Mouse (Mus musculus) left cerebral cortex, adult 2 months (tissue): Measurements from ENCODE around the gene Olfr764-ps1. TPM values are rescaled to one million over a fixed set of nuclear protein-coding genes. Genes with fewer than 3 reads are reported as not detected.
A peak's percentile ranks its signal among the peaks of the same experiment; 100 is the strongest.
"Not testable (repeated sequence)": the region's sequence is repeated elsewhere in the genome, so short reads cannot be mapped to it uniquely, and the experiment has no call there.

Source experiments
- DNase-seq, 2 experiments: peaks; one replicate each; pipeline ENCODE4 v3.0.0; 2021 to 2022; ENCODE audit warnings: low spot score in 2 of 2, mixed read lengths in 1 of 2; ENCODE audit errors: extremely low spot score in 1 of 2
- H3K27ac ChIP-seq: fragments of 200-600 bp; 2 replicates; pipeline ENCODE4 v1.8.1; 2022
- H3K4me3 ChIP-seq: fragments of 200-600 bp; 2 replicates; pipeline ENCODE4 v1.8.1; 2022
- CTCF ChIP-seq: fragments of 200-600 bp; IDR thresholded peaks from 2 replicates; pipeline ENCODE4 v1.8.1; 2022; ENCODE audit warnings: antibody characterized with exemption, mild to moderate bottlenecking, moderate library complexity
- intact Hi-C: fragments of 180-260 bp; cut with DNase I; formaldehyde crosslinking; loops from one replicate; pipeline ENCODE4 v1.15.1; 2025
- long read RNA-seq, 2 experiments: library from polyadenylated mRNA; stranded (forward); transcript quantifications; one replicate each; pipeline ENCODE4 v2.0.0; 2021; ENCODE audit warnings: borderline mapping rate in 2 of 2
- total RNA-seq, 2 experiments: library from RNA; stranded (reverse); gene quantifications; 2 replicates each; pipeline ENCODE4 v1.2.3; 2021

Gene Olfr764-ps1
- total RNA-seq = not detected
- long read RNA-seq, experiment 1 = 0 reads
- long read RNA-seq, experiment 2 = 0 reads

DNA sequence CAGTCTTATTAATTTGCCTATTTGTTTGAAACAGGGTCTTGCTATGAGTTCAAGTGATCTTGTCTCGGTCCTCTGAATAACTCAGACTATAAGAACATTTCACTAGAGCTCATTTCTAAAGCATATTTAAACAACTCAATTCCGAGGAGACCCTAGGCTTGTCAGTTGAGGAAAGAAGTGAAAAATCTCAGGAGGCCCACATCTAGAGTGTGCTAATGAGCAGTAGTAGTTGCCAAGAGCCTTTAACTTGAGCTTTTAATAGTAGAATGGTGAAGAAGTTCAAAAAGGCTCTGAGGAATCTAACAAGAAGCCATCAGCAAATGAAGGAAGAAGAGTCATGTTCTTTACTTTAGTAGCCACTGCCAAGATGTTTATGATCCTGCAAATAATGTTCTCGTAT lies at the start of gene Olfr764-ps1:
Olfr764-ps1 (minus strand) TSS at position 101 of the 400 bp plus-strand sequence.
- intact Hi-C loops = no loop called here
- no peak for TF ChIP-seq CTCF

DNA sequence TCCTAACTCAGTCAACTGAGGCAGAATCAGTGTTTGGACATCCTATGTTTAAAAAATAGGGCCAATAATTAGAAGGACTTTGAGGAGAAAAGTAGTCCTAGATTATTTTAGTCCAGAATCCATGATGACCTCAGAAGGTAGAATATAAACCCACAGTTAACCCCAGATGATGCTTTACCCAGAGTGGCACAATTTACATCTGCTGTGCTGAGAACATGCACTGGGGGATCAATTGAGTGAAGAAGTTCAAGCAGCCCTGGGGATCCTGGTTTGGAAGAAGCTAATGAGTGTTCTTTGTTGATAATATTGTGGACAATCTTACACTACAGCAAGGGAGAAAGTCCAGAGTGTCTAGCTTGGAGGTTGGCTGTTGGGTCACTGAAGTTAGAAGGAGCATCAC lies 43.1 kb upstream of the Olfr764-ps1 start, which contains the start of gene Olfr767:
Olfr767 (minus strand) TSS at position 101 of the 400 bp plus-strand sequence.
- DNase-seq, H3K27ac ChIP-seq, H3K4me3 ChIP-seq, intact Hi-C loops: not testable (repeated sequence)

More for the DNA sequence above, at the start of gene Olfr764-ps1:
- Histone ChIP-seq H3K4me3 (no peak within 1 kb of the TSS), H3K27ac (no peak within 1 kb of the TSS)
- no peak for DNase-seq

DNA sequence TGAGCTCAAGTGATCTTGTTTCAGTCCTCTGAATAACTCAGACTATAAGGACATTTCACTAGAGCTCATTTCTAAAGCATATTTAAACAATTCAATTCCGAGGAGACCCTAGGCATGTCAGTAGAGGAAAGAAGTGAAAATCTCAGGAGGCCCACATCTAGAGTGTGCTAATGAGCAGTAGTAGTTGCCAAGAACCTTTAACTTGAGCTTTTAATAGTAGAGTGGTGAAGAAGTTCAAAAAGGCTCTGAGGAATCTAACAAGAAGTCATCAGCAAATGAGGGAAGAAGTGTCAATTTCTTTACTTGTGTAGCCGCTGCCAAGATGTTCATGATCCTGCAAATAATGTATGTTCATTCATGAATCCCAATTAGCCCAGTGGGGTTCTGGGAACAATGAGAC lies 29.2 kb upstream of the Olfr764-ps1 start, which contains the start of gene Olfr766-ps1:
Olfr766-ps1 (minus strand) TSS at position 101 of the 400 bp plus-strand sequence.
- DNase-seq = no peak
- no peak for TF ChIP-seq CTCF
- no peak within 1 kb of the TSS for H3K27ac ChIP-seq
- no peak within 1 kb of the TSS for H3K4me3 ChIP-seq
- intact Hi-C loops = no loop called here

DNA sequence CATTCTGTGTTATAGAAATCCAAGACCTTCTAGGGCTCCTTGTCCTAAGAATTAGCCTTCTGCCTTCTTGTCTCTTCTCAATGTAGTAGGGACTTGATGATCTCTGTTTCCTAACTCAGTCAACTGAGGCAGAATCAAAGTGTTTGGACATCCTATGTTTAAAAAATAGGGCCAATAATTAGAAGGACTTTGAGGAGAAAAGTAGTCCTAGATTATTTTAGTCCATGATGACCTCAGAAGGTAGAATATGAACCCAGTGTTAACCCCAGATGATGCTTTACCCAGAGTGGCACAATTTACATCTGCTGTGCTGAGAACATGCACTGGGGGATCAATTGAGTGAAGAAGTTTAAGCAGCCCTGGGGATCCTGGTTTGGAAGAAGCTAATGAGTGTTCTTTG lies 10.2 kb upstream of the Olfr764-ps1 start, which contains the start of gene Olfr765:
Olfr765 (minus strand) TSS at position 101 of the 400 bp plus-strand sequence.
- H3K4me3 ChIP-seq, intact Hi-C loops, DNase-seq, H3K27ac ChIP-seq: not testable (repeated sequence)

DNA sequence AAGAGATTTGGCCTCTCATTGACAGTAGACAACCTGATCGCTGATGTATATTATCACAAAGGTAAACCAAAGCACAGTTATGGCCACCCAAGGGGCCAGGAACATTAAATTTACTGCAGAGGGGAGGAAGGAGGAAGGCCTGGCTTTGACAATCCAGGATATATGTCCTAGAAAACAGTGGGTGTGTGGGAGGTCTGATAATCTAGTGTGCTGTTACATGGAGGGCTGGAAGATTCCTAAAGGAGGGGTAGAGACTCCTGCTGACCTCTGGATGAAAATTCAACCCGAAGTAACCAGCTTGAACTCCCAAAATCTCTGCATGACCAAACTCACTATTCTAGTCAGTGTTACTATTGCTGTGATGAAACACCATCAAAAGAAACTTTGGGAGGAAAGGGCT lies 11.4 kb downstream of the Olfr764-ps1 start:
- no peak overlapping the region for H3K4me3 ChIP-seq
- no peak for DNase-seq
- intact Hi-C loops = no loop called here

DNA sequence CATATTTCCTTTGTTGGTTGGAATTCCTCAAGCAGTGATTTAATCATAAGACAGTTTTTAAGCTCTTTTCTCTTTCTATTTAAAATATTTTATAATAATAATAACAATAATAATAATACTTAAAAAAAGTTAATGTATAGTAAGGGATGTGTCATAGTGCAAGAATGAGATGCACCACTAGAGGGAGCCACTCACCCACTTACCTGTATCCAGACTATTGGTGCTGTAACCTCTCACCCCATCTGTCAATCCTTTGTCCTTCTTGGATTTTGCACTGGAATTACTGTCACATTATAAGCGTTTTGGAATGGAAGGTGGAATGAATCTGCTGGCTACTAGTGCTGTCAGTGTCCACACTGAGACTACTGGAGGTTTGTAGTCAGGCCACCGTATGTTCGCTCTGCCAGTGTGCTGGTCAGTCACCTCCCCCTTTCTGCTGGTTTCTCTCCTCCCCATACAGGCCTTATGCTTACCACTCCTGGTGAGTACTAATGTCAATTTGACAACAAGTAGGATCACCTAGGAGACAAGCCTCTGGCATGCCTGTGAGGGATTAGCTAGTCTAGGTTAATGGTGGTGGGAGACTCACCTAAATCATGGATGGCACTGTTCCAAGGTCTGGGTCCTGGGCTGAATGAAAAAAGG lies 13.6 kb downstream of the Olfr764-ps1 start:
- intact Hi-C loops = loop anchor here (1.0 kb wide), 1 partner anchor 1065 kb away; no protein-coding TSS in a partner anchor
- peak; percentile 35 to 39 for DNase-seq
- Histone ChIP-seq H3K4me3 (no peak overlapping the region), H3K27ac (no peak overlapping the region)
- peak; percentile 85 for TF ChIP-seq CTCF

More for the DNA sequence above, 11.4 kb downstream of the Olfr764-ps1 start:
- H3K27ac ChIP-seq = no peak overlapping the region
- TF ChIP-seq CTCF = no peak

DNA sequence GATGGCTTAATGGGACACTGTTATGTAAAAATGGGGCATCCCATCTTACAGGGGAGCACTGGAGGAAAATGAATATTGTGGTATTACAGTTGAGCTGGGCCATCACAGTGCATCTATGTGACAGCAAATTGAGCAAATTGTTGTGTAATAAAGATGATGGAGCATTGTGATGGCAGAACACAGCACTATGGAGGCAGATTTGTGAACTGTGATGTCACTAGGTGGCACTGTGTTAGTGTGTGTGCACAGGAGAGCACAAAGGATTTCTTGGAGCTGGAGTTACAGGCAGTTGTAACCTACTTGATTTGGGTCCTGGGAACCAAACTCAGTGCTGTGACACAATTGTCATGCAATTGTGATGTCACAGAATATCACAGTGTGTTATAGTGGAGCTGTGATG lies 16.4 kb downstream of the Olfr764-ps1 start:
- no peak overlapping the region for H3K27ac ChIP-seq
- DNase-seq = no peak
- no peak overlapping the region for H3K4me3 ChIP-seq
- intact Hi-C loops = no loop called here
- peak; percentile 1; the same call in 1 of the 2 replicates for TF ChIP-seq CTCF

DNA sequence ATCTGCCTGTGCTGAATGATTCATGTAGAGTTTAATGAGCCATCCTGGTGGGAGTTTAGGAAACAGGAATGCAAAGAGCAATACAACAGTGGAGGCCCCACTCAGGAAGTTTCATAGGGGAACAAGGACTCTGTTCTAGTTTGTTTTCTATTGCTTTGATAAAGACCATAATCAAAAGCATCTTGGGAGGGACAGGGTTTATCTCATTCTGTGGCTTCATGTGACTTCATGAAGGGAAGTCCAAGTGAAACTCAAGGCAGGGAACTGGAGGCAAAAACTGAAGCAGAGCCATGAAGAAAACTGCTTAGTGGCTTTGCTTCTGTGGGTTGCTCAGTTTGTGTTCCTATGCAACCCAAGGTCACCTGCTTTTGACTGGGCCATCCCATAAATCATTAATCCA lies 25.2 kb downstream of the Olfr764-ps1 start:
- Histone ChIP-seq H3K4me3 (no peak overlapping the region), H3K27ac (no peak overlapping the region)
- no peak for DNase-seq
- intact Hi-C loops = no loop called here
- TF ChIP-seq CTCF = no peak

DNA sequence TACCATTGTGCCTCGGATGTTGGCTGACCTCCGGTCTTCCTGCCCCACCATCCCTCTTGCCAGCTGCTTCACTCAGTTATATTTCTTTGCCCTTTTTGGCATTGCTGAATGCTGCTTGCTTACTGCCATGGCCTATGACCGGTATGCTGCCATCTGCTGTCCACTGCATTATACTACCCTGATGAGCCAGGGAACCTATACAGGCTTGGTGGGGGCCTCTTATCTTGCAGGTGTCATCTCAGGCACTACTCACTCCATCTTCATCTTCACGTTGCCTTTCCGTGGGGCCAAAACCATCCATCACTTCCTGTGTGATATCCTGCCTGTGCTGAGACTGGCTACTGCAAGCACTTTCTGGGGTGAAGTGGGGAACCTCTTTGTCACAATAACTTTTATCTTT lies 28.2 kb downstream of the Olfr764-ps1 start:
- intact Hi-C loops, H3K27ac ChIP-seq, H3K4me3 ChIP-seq, DNase-seq: not testable (repeated sequence)

DNA sequence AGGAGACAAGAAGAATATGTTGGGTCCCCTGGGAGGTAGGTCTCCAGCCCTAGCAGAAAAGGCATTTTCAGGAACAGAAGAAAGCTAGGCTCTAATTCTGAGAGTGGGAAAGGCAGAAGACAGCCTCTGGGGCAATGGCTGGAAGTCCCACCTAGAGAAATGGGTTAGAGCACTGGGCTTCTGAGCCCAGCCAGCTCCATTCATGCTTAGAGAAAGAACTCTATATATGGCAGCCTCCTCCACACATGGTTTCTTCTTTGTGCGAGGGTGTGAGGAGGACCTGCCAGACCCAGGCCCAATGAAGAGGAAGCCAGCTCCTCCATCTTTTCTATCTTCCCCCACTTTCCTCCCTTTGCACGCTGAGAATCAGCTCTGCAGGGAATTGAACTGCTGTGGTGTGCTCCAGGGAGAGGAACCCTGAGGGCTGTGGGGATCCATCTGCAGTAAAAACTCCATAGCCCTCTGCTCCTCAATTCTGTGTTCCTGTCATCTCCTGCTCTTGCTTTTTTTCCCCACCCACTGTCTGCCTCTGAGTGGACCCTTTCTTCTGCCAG lies 29.3 kb downstream of the Olfr764-ps1 start, which contains the start of gene Olfr763:
Olfr763 (plus strand) TSS at position 504 of the 554 bp plus-strand sequence.
- intact Hi-C loops = no loop called here
- Histone ChIP-seq H3K27ac (no peak within 1 kb of the TSS), H3K4me3 (no peak within 1 kb of the TSS)
- DNase-seq = no peak
- no peak for TF ChIP-seq CTCF

DNA sequence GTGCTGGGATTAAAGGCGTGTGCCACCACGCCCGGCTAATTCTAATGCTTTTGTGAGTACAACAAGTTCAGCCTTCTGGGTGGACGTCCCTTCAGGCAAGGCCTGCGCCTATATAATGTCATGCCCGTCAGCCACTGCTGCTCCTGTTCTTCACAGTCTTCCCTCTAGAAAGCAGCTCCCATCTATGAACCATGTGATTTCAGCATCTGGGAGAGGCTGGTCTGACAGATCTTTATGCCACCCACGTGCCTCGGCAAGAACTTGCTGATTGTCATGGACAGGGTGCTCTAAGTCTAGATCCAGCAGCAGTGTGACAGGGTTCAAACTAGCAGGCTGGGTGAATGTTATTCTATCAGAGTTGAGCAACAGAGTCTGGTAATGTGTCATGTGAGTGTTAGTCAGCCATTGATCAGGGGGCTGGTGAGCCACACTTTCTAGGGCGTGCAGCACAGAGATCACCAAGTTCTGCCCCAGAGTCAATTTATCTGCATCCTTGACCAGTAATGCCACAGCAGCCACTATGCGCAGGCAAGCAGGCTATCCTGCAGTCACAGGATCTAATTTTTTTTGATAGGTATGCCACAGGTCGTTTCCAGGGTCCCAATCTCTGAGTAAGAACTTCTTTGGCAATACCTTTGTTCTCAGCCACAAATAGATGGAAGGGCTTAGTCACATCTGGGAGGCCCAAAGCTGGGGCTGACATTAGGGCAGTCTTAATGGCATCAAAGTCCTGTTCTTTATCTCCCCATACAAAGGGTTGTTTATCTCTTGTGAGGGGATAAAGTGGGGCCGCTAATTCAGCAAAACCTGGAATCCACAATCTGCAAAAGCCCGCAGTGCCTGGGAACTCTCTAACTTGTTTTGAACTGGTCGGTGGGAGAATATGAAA lies 35.4 kb downstream of the Olfr764-ps1 start:
- intact Hi-C loops = no loop called here
- TF ChIP-seq CTCF = no peak
- DNase-seq = no peak
- H3K4me3 ChIP-seq = no peak overlapping the region
- no peak overlapping the region for H3K27ac ChIP-seq

DNA sequence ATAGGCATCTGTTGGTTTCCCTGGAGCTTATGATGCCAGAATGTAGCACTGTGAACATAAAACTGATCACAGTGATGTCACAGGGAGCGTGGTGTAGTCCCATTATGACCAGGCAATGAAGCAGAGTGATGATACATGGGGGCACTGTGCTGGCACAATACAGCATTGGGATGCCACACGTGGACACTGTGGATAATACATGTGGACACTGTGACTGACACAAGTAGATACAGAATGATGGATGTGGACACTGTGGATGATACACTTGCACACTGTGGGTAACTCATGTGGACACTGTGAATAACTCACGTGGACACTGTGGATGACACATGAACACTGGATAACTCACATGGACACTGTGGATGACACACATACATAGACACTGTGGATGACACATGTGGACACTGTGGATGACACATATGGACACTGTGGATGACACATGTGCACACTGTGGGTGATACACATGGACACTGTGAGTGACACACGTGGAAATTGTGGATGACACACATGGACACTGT lies 43.1 kb downstream of the Olfr764-ps1 start:
- intact Hi-C loops = no loop called here
- Histone ChIP-seq H3K27ac (no peak overlapping the region), H3K4me3 (no peak overlapping the region)
- no peak for DNase-seq
- TF ChIP-seq CTCF = no peak
